9 mouse cellular contexts compared by ENCODE assay signal in genomic region chr17:23789749-23790268, GRCm38 (mm10). TPM values are rescaled to one million over a fixed set of nuclear protein-coding genes. Genes with fewer than 3 reads are reported as not detected.
DNase-seq lines count a peak whose midpoint lies in the region; ATAC-seq and TF ChIP-seq lines count a peak whose summit lies in the region.
"Had no signal": no experiment of that assay in that cellular context is flagged by ENCODE, and none has a peak within 500 bp of the region (broad histone marks: within the 10 kb centered on the region; RNA-seq: fewer than 3 reads in every experiment).

No protein-coding gene starts in this region.

- TF ChIP-seq CTCF in MEL (IDR thresholded peaks at IDR 0.05 in 2 of 3, conservative IDR thresholded peaks at IDR 0.05 in 1 of 3; ENCODE audit: control insufficient read depth in 1 of 3, insufficient read depth in 1 of 3, low read depth in 2 of 3, low read length in 3 of 3, poor library complexity in 1 of 3, severe bottlenecking in 1 of 3): no peak

- no peaks in the 10 kb centered on the region for H3K79me2 ChIP-seq in MEL (ENCODE audit: control insufficient read depth, insufficient read depth, low read length, poor library complexity)
- no peaks in the 10 kb centered on the region for H3K79me2 ChIP-seq in macrophage (ENCODE audit: inconsistent target)

- intact Hi-C loops in gastrocnemius, postnatal 14 days (cut with DNase I; ENCODE audit: low total_unique reads): no loop called here

- ATAC-seq in heart, embryonic 16.5 days (replicated peaks; ENCODE audit: extremely low read depth, insufficient read depth, low FRiP score): no peak

- peak; percentile 17 for DNase-seq in embryo, embryonic 10.5 days (ENCODE audit: low spot score)
- DNase-seq in embryo, embryonic 10 days (ENCODE audit: low spot score): no peak
- DNase-seq in MEL (ENCODE audit: low read depth, low spot score): peak; percentile 38
- DNase-seq in frontal cortex, postnatal 10 days (ENCODE audit: low spot score in 2 of 2): no peak
- no peak for DNase-seq in gastrocnemius, postnatal 14 days
- no peak for DNase-seq in cerebellum, adult 11 months

- H3K36me3 ChIP-seq in MEL (ENCODE audit: control insufficient read depth in 1 of 2, insufficient read depth in 2 of 2, low read length in 2 of 2) (peaks cover 0 to 4% of the 10 kb centered on the region in 2 experiments; a peak in 2 of 4 replicates), macrophage (ENCODE audit: inconsistent target) (no peaks in the 10 kb centered on the region)
- H3K36me3 ChIP-seq in heart, embryonic 16.5 days (ENCODE audit: control insufficient read depth, insufficient read depth): no peaks in the 10 kb centered on the region

- TF ChIP-seq RAD21 in MEL (IDR thresholded peaks at IDR 0.05; ENCODE audit: low read depth, low read length): no peak

- H3K4me1 ChIP-seq in MEL (ENCODE audit: control insufficient read depth in 1 of 2, insufficient read depth in 2 of 2, low read length in 2 of 2): peaks cover 0 to 6% of the 10 kb centered on the region in 2 experiments; a peak in 2 of 4 replicates
- peaks cover 15% of the 10 kb centered on the region for H3K4me1 ChIP-seq in heart, embryonic 16.5 days (ENCODE audit: control insufficient read depth, insufficient read depth, low read length)

- H3K27me3 ChIP-seq in MEL (ENCODE audit: control insufficient read depth in 1 of 2, insufficient read depth in 2 of 2, low read length in 2 of 2): peaks cover 0 to 2% of the 10 kb centered on the region in 2 experiments; a peak in 1 of 4 replicates
- no peaks in the 10 kb centered on the region for H3K27me3 ChIP-seq in heart, embryonic 16.5 days (ENCODE audit: control insufficient read depth, insufficient read depth, low read length)

- no peak overlapping the region for H3K27ac ChIP-seq in MEL (ENCODE audit: control insufficient read depth, low read depth, low read length)
- H3K27ac ChIP-seq in heart, embryonic 16.5 days (ENCODE audit: low read length): peak overlapping the region; percentile 89
- peak overlapping the region; percentile 33 for H3K27ac ChIP-seq in macrophage

- no peak overlapping the region for H3K4me3 ChIP-seq in MEL (ENCODE audit: control insufficient read depth in 1 of 2, insufficient read depth in 1 of 2, low read depth in 2 of 2, low read length in 2 of 2)
- H3K4me3 ChIP-seq in heart, embryonic 16.5 days (ENCODE audit: low read length): peak overlapping the region; percentile 65
- peak overlapping the region; percentile 33 for H3K4me3 ChIP-seq in macrophage (ENCODE audit: inconsistent target)
- H3K4me3 ChIP-seq: myocyte had no signal

- WGBS in heart, embryonic 16.5 days: 20% methylated on average over 8 of the region's 8 CpGs
- 12% methylated on average over 8 of the region's 8 CpGs for WGBS in macrophage (ENCODE audit: missing documents)

- no peaks in the 10 kb centered on the region for H3K9me3 ChIP-seq in MEL (replicated peaks; ENCODE audit: insufficient read depth, low read length)
- no peaks in the 10 kb centered on the region for H3K9me3 ChIP-seq in heart, embryonic 16.5 days (replicated peaks; ENCODE audit: control insufficient read depth, low read length)

- no peak for TF ChIP-seq POLR2A in MEL (IDR thresholded peaks at IDR 0.05; ENCODE audit: control insufficient read depth in 1 of 2, insufficient read depth in 1 of 2, low read depth in 1 of 2, low read length in 2 of 2, poor library complexity in 1 of 2)

- TF ChIP-seq EP300 in MEL (IDR thresholded peaks at IDR 0.05; ENCODE audit: low read depth in 1 of 2, low read length in 2 of 2): 0 out of 4 replicates have a peak, but pooled peaks of 1 of the 2 experiments have one; percentile 25

- H3K4me2 ChIP-seq in heart, embryonic 16.5 days (ENCODE audit: low read depth, low read length): peak overlapping the region; percentile 90

- no peak overlapping the region for H3K9ac ChIP-seq in MEL (ENCODE audit: control insufficient read depth, low read depth, low read length, poor library complexity, severe bottlenecking)
- peak overlapping the region; percentile 92 for H3K9ac ChIP-seq in heart, embryonic 16.5 days (ENCODE audit: low read length)

TF ChIP-seq in MEL, 35 proteins besides CTCF, POLR2A, EP300 and RAD21:
- no peak for TF ChIP-seq ETS1 (IDR thresholded peaks at IDR 0.05; ENCODE audit: low read depth, low read length)
- TF ChIP-seq MAX (IDR thresholded peaks at IDR 0.05; ENCODE audit: low read length): no peak
- no peak for TF ChIP-seq ZKSCAN1 (IDR thresholded peaks at IDR 0.05; ENCODE audit: low read depth, low read length)
- no peak for TF ChIP-seq UBTF (IDR thresholded peaks at IDR 0.05; ENCODE audit: borderline replicate concordance, insufficient read depth, low read depth, low read length)
- TF ChIP-seq POLR2AphosphoS5 (IDR thresholded peaks at IDR 0.05; ENCODE audit: borderline replicate concordance, low read depth, low read length): no peak
- TF ChIP-seq KAT2A (conservative IDR thresholded peaks at IDR 0.05; ENCODE audit: low read depth, low read length): no peak
- no peak for TF ChIP-seq MAZ (IDR thresholded peaks at IDR 0.05; ENCODE audit: low read depth, low read length)
- no peak for TF ChIP-seq BHLHE40 (IDR thresholded peaks at IDR 0.05; ENCODE audit: borderline replicate concordance, low read depth, low read length)
- no peak for TF ChIP-seq ZC3H11A (IDR thresholded peaks at IDR 0.05; ENCODE audit: low read depth, low read length)
- no peak for TF ChIP-seq NELFE (IDR thresholded peaks at IDR 0.05; ENCODE audit: low read depth, low read length)
- no peak for TF ChIP-seq TAL1 (IDR thresholded peaks at IDR 0.05; ENCODE audit: low read length)
- no peak for TF ChIP-seq CHD2 (IDR thresholded peaks at IDR 0.05; ENCODE audit: low read length)
- TF ChIP-seq RCOR1 (IDR thresholded peaks at IDR 0.05; ENCODE audit: low read depth, low read length): no peak
- no peak for TF ChIP-seq ELF1 (IDR thresholded peaks at IDR 0.05; ENCODE audit: low read depth, low read length)
- TF ChIP-seq USF1 (IDR thresholded peaks at IDR 0.05; ENCODE audit: low read depth, low read length): no peak

RNA-seq across cellular contexts. Expression of gene Srrm2, which starts 0.5 kb away (rescaled TPM):
- total RNA-seq in MEL (2012; rRNA removed): 56.2 and 68.9 TPM in 2 replicates
- polyA plus RNA-seq in MEL (2012; ENCODE audit: insufficient read depth in 1 of 2, insufficient read length in 2 of 2, low read depth in 1 of 2, low replicate concordance in 2 of 2, missing spikeins in 1 of 2) (100 to 1,000 TPM; 505 to 988 TPM), macrophage (2018) (101 to 166 TPM (median 130 TPM) in 3 replicates)
- polyA plus RNA-seq in heart, embryonic 16.5 days (2015; fragmentation: Nextera tagmentation; extraction: Ambion mirVana): 311 and 314 TPM in 2 replicates
- total RNA-seq in macrophage (2018; cell fraction: chromatin; rRNA removed): 1,000 to 10,000 TPM; 1,122 to 2,103 (median 1,620) TPM
- 100 to 1,000 TPM; 110 to 223 (median 170) TPM for total RNA-seq in macrophage (2018; cell fraction: cytosol; rRNA removed)
- 1,000 to 10,000 TPM in 3 of 26 experiments, 100 to 1,000 TPM in 23; 508 to 1,461 (median 732) TPM for total RNA-seq in macrophage (2018; cell fraction: nucleus; rRNA removed)
- total RNA-seq in gastrocnemius, postnatal 14 days (2021): 100 to 1,000 TPM; 148 to 169 TPM

RNA-seq across cellular contexts. Expression of gene Flywch2, which starts 3.9 kb away (rescaled TPM):
- total RNA-seq in MEL (2012; rRNA removed): 0.62 and 0.69 TPM in 2 replicates
- polyA plus RNA-seq in MEL (2012; ENCODE audit: insufficient read depth in 1 of 2, insufficient read length in 2 of 2, low read depth in 1 of 2, low replicate concordance in 2 of 2, missing spikeins in 1 of 2): 1 to 10 TPM in 1 of 2 experiments, not detected in 1; 6.2 TPM
- polyA plus RNA-seq in heart, embryonic 16.5 days (2015; fragmentation: Nextera tagmentation; extraction: Ambion mirVana): 4.3 and 5.9 TPM in 2 replicates
- total RNA-seq in macrophage (2018; cell fraction: chromatin; rRNA removed): not detected
- total RNA-seq in macrophage (2018; cell fraction: cytosol; rRNA removed): 1 to 10 TPM in 13 of 26 experiments, under 1 TPM in 12, not detected in 1; 0.25 to 2.4 (median 1.1) TPM
- total RNA-seq in macrophage (2018; cell fraction: nucleus; rRNA removed): 1 to 10 TPM in 4 of 26 experiments, not detected in 22; 1.2 to 1.6 (median 1.3) TPM
- 0.43 to 1.8 TPM in 2 of 3 replicates, not detected in the other for polyA plus RNA-seq in macrophage (2018)
- total RNA-seq in gastrocnemius, postnatal 14 days (2021): 1 to 10 TPM; 1.2 to 2.0 TPM

RNA-seq across cellular contexts. Expression of gene Flywch1, which starts 18.4 kb away (rescaled TPM):
- total RNA-seq in MEL (2012; rRNA removed): 14.8 and 15.3 TPM in 2 replicates
- polyA plus RNA-seq in MEL (2012; ENCODE audit: insufficient read depth in 1 of 2, insufficient read length in 2 of 2, low read depth in 1 of 2, low replicate concordance in 2 of 2, missing spikeins in 1 of 2): 10 to 100 TPM in 1 of 2 experiments, not detected in 1; 29.7 TPM
- polyA plus RNA-seq in heart, embryonic 16.5 days (2015; fragmentation: Nextera tagmentation; extraction: Ambion mirVana): 42.2 and 46.9 TPM in 2 replicates
- total RNA-seq in macrophage (2018; cell fraction: chromatin; rRNA removed): 10 to 100 TPM in 22 of 26 experiments, 1 to 10 TPM in 4; 6.0 to 36.5 (median 22.8) TPM
- total RNA-seq in macrophage (2018; cell fraction: cytosol; rRNA removed): 10 to 100 TPM; 14.2 to 36.9 (median 23.3) TPM
- total RNA-seq in macrophage (2018; cell fraction: nucleus; rRNA removed): 10 to 100 TPM in 24 of 26 experiments, 1 to 10 TPM in 2; 6.4 to 41.8 (median 26.3) TPM
- 15.5 to 20.8 TPM (median 19.7 TPM) in 3 replicates for polyA plus RNA-seq in macrophage (2018)
- 10 to 100 TPM; 35.6 to 35.8 TPM for total RNA-seq in gastrocnemius, postnatal 14 days (2021)

RNA-seq across cellular contexts. Expression of gene Elob, which starts 39.1 kb away (rescaled TPM):
- 453 and 486 TPM in 2 replicates for total RNA-seq in MEL (2012; rRNA removed)
- polyA plus RNA-seq in MEL (2012; ENCODE audit: insufficient read depth in 1 of 2, insufficient read length in 2 of 2, low read depth in 1 of 2, low replicate concordance in 2 of 2, missing spikeins in 1 of 2) (100 to 1,000 TPM in 1 of 2 experiments, not detected in 1; 609 TPM), macrophage (2018) (177 to 422 TPM (median 330 TPM) in 3 replicates)
- 812 and 839 TPM in 2 replicates for polyA plus RNA-seq in heart, embryonic 16.5 days (2015; fragmentation: Nextera tagmentation; extraction: Ambion mirVana)
- 10 to 100 TPM in 21 of 26 experiments, 1 to 10 TPM in 5; 4.0 to 76.4 (median 21.7) TPM for total RNA-seq in macrophage (2018; cell fraction: chromatin; rRNA removed)
- 100 to 1,000 TPM; 251 to 388 (median 301) TPM for total RNA-seq in macrophage (2018; cell fraction: cytosol; rRNA removed)
- total RNA-seq in macrophage (2018; cell fraction: nucleus; rRNA removed): 10 to 100 TPM; 20.3 to 73.8 (median 44.1) TPM
- 100 to 1,000 TPM; 321 to 328 TPM for total RNA-seq in gastrocnemius, postnatal 14 days (2021)

RNA-seq across cellular contexts. Expression of gene Kremen2, which starts 44.2 kb away (rescaled TPM):
- 0.10 TPM in 1 of 2 replicates, not detected in the other for total RNA-seq in MEL (2012; rRNA removed)
- polyA plus RNA-seq in MEL (2012; ENCODE audit: insufficient read depth in 1 of 2, insufficient read length in 2 of 2, low read depth in 1 of 2, low replicate concordance in 2 of 2, missing spikeins in 1 of 2) (under 1 TPM in 1 of 2 experiments, not detected in 1; 0.11 TPM), macrophage (2018) (not detected in 3 replicates)
- 1.8 and 3.7 TPM in 2 replicates for polyA plus RNA-seq in heart, embryonic 16.5 days (2015; fragmentation: Nextera tagmentation; extraction: Ambion mirVana)
- not detected for total RNA-seq in macrophage (2018; cell fraction: chromatin; rRNA removed)
- not detected for total RNA-seq in macrophage (2018; cell fraction: cytosol; rRNA removed)
- not detected for total RNA-seq in macrophage (2018; cell fraction: nucleus; rRNA removed)
- total RNA-seq in gastrocnemius, postnatal 14 days (2021): not detected

Comparison
In these comparisons a context has a peak if more than half of its experiments do, and no peak if none do; other contexts are left out.
1. DNase-seq: peak in embryo, embryonic 10.5 days (single experiment) and MEL (single experiment); none in embryo, embryonic 10 days (single experiment), frontal cortex, postnatal 10 days (0 of 2), gastrocnemius, postnatal 14 days (single experiment) and cerebellum, adult 11 months (single experiment).
2. H3K4me3 ChIP-seq: peak in heart, embryonic 16.5 days (single experiment) and macrophage (single experiment); none in MEL (0 of 2).